Mouse (Mus musculus) embryonic facial prominence, embryonic 15.5 days (tissue): ENCODE data around the gene Plekho1. TPM values are rescaled to one million over a fixed set of nuclear protein-coding genes. Genes with fewer than 3 reads are reported as not detected.
A peak's percentile ranks its signal among the peaks of the same experiment; 100 is the strongest.
"Not testable (repeated sequence)": the region's sequence is repeated elsewhere in the genome, so short reads cannot be mapped to it uniquely, and the experiment has no call there.

Source experiments
- ATAC-seq: fragments of 200-750 bp; cut with Nextera tagmentation; 2 replicates; pipeline ENCODE4 v1.8.0; 2017; ENCODE audit warnings: low read depth, moderate TSS enrichment; ENCODE audit not compliant: insufficient number of reproducible peaks, low FRiP score, low TSS enrichment
- H3K27ac ChIP-seq: fragments of 300-500 bp; sonication (generic); replicated peaks from 2 replicates; pipeline ENCODE4 v1.5.1; 2015; ENCODE audit warnings: mild to moderate bottlenecking, inconsistent platforms
- H3K27me3 ChIP-seq: fragments of 300-500 bp; sonication (generic); 2 replicates; pipeline ENCODE4 v1.6.1; 2015; ENCODE audit warnings: inconsistent platforms
- H3K36me3 ChIP-seq: fragments of 300-500 bp; sonication (generic); 2 replicates; pipeline ENCODE4 v1.6.1; 2015; ENCODE audit warnings: mild to moderate bottlenecking, inconsistent platforms
- H3K4me1 ChIP-seq: fragments of 300-500 bp; sonication (generic); 2 replicates; pipeline ENCODE4 v1.6.1; 2015; ENCODE audit warnings: inconsistent platforms
- H3K4me2 ChIP-seq: fragments of 300-500 bp; sonication (generic); replicated peaks from 2 replicates; pipeline ENCODE4 v1.6.1; 2015; ENCODE audit warnings: mild to moderate bottlenecking, inconsistent platforms
- H3K4me3 ChIP-seq: fragments of 300-500 bp; sonication (generic); replicated peaks from 2 replicates; pipeline ENCODE4 v1.5.1; 2015; ENCODE audit warnings: mild to moderate bottlenecking, inconsistent platforms
- H3K9ac ChIP-seq: fragments of 300-500 bp; sonication (generic); 2 replicates; pipeline ENCODE4 v1.6.1; 2015; ENCODE audit warnings: inconsistent platforms
- H3K9me3 ChIP-seq: fragments of 300-500 bp; sonication (generic); replicated peaks from 2 replicates; pipeline ENCODE4 v1.6.1; 2016; ENCODE audit warnings: inconsistent platforms
- WGBS: fragments of 180-500 bp; shearing (Covaris S2); methylation state at CpG from one replicate; pipeline ENCODE4 v1.1.7; 2015; 5-methylcytosine and 5-hydroxymethylcytosine counted together
- polyA plus RNA-seq: library from polyadenylated mRNA; unstranded; fragments of >200 nt; fragmentation: Nextera tagmentation; extraction: Ambion mirVana; gene quantifications from 2 replicates; pipeline ENCODE4 v1.2.1, GENCODE M21; 2015

Gene Plekho1
- polyA plus RNA-seq, 1 experiment from 2014 or later, result 36.7 TPM

- H3K4me1 ChIP-seq, result peaks cover 1% of the 10 kb centered on the region
- no peak overlapping the region for H3K9ac ChIP-seq
- H3K4me2 ChIP-seq, result no peak overlapping the region
- ATAC-seq, result no peak; the same call in 1 of the 2 replicates
- H3K4me3 ChIP-seq, result no peak overlapping the region
- no peaks in the 10 kb centered on the region for H3K36me3 ChIP-seq
- 56% methylated on average over 9 of the region's 9 CpGs for WGBS
- peaks cover 4% of the 10 kb centered on the region; the same call in 1 of the 2 replicates for H3K27me3 ChIP-seq
- peak overlapping the region; percentile 52; the same call in 1 of the 2 replicates for H3K27ac ChIP-seq
- H3K9me3 ChIP-seq, result no peaks in the 10 kb centered on the region
These were observed 17.5 kb downstream of the Plekho1 start for GRCm38 (mm10) chr3:95978265-95978664.

GRCm38 (mm10) chr3:95977587-95977986 is 18.2 kb downstream of the Plekho1 start:
- H3K4me2 ChIP-seq, H3K9me3 ChIP-seq, H3K4me3 ChIP-seq, H3K36me3 ChIP-seq, H3K27ac ChIP-seq, H3K4me1 ChIP-seq, ATAC-seq, H3K9ac ChIP-seq, H3K27me3 ChIP-seq: not testable (repeated sequence)
- WGBS, result 90% methylated on average over 7 of the region's 7 CpGs

- H3K4me3 ChIP-seq, result no peak overlapping the region
- ATAC-seq, result no peak
- WGBS, result 63% methylated on average over 3 of the region's 3 CpGs
- H3K9ac ChIP-seq, result no peak overlapping the region
- peaks cover 4% of the 10 kb centered on the region; the same call in 1 of the 2 replicates for H3K27me3 ChIP-seq
- no peak overlapping the region for H3K27ac ChIP-seq
- H3K9me3 ChIP-seq, result no peaks in the 10 kb centered on the region
- H3K4me1 ChIP-seq, result peaks cover 9% of the 10 kb centered on the region
- no peaks in the 10 kb centered on the region for H3K36me3 ChIP-seq
- H3K4me2 ChIP-seq, result no peak overlapping the region
These were observed 18.7 kb downstream of the Plekho1 start for GRCm38 (mm10) chr3:95977079-95977478.

GRCm38 (mm10) chr3:95972873-95973634 is 22.7 kb downstream of the Plekho1 start:
- Histone ChIP-seq H3K27ac (peak overlapping the region; percentile 67; the same call in 1 of the 2 replicates), H3K36me3 (no peaks in the 10 kb centered on the region), H3K4me2 (peak overlapping the region; percentile 72), H3K9me3 (no peaks in the 10 kb centered on the region), H3K4me3 (peak overlapping the region; percentile 38), H3K27me3 (peaks cover 4% of the 10 kb centered on the region; the same call in 1 of the 2 replicates), H3K4me1 (peaks cover 9% of the 10 kb centered on the region), H3K9ac (peak overlapping the region; percentile 28)
- 3% methylated on average over 34 of the region's 34 CpGs for WGBS
- ATAC-seq, result peak; percentile 69

GRCm38 (mm10) chr3:95972251-95972872 is 23.4 kb downstream of the Plekho1 start:
- peaks cover 4% of the 10 kb centered on the region; the same call in 1 of the 2 replicates for H3K27me3 ChIP-seq
- no peak for ATAC-seq
- no peaks in the 10 kb centered on the region for H3K36me3 ChIP-seq
- peak overlapping the region; percentile 72 for H3K4me2 ChIP-seq
- peak overlapping the region; percentile 28 for H3K9ac ChIP-seq
- H3K4me1 ChIP-seq, result peaks cover 9% of the 10 kb centered on the region
- peak overlapping the region; percentile 38 for H3K4me3 ChIP-seq
- no peaks in the 10 kb centered on the region for H3K9me3 ChIP-seq
- H3K27ac ChIP-seq, result peak overlapping the region; percentile 67; the same call in 1 of the 2 replicates
- WGBS, result 55% methylated on average over 12 of the region's 12 CpGs

GRCm38 (mm10) chr3:95970661-95971060 is 25.1 kb downstream of the Plekho1 start:
- H3K27ac ChIP-seq, H3K4me1 ChIP-seq, H3K4me3 ChIP-seq, H3K4me2 ChIP-seq, H3K36me3 ChIP-seq, H3K9me3 ChIP-seq, H3K27me3 ChIP-seq, ATAC-seq, H3K9ac ChIP-seq: not testable (repeated sequence)
- WGBS, result 60% methylated on average over 7 of the region's 7 CpGs

- Histone ChIP-seq H3K4me2 (no peak overlapping the region), H3K9ac (no peak overlapping the region), H3K36me3 (no peaks in the 10 kb centered on the region), H3K27ac (no peak overlapping the region), H3K4me3 (no peak overlapping the region), H3K27me3 (peaks cover 4% of the 10 kb centered on the region; the same call in 1 of the 2 replicates), H3K4me1 (peaks cover 9% of the 10 kb centered on the region), H3K9me3 (no peaks in the 10 kb centered on the region)
- no peak for ATAC-seq
- WGBS, result 77% methylated on average over 1 of the region's 1 CpGs
These were observed 26.5 kb downstream of the Plekho1 start for GRCm38 (mm10) chr3:95969277-95969676.

- Histone ChIP-seq H3K36me3 (no peaks in the 10 kb centered on the region), H3K4me2 (peak overlapping the region; percentile 39), H3K4me1 (no peaks in the 10 kb centered on the region), H3K4me3 (peak overlapping the region; percentile 13; the same call in 1 of the 2 replicates), H3K27ac (no peak overlapping the region), H3K27me3 (no peaks in the 10 kb centered on the region), H3K9me3 (no peaks in the 10 kb centered on the region), H3K9ac (no peak overlapping the region)
- 11% methylated on average over 7 of the region's 7 CpGs for WGBS
- no peak; the same call in 1 of the 2 replicates for ATAC-seq
These were observed 30.0 kb downstream of the Plekho1 start for GRCm38 (mm10) chr3:95965518-95966451.

GRCm38 (mm10) chr3:95963681-95964080 is 32.1 kb downstream of the Plekho1 start:
- 38% methylated on average over 4 of the region's 4 CpGs for WGBS

GRCm38 (mm10) chr3:95963230-95963629 is 32.6 kb downstream of the Plekho1 start:
- H3K4me1 ChIP-seq, result no peaks in the 10 kb centered on the region
- H3K4me2 ChIP-seq, result no peak overlapping the region
- WGBS, result 25% methylated on average over 2 of the region's 2 CpGs
- H3K9ac ChIP-seq, result no peak overlapping the region
- no peak for ATAC-seq
- H3K9me3 ChIP-seq, result no peaks in the 10 kb centered on the region
- no peak overlapping the region for H3K27ac ChIP-seq
- no peaks in the 10 kb centered on the region for H3K27me3 ChIP-seq
- H3K4me3 ChIP-seq, result no peak overlapping the region
- no peaks in the 10 kb centered on the region for H3K36me3 ChIP-seq

More at GRCm38 (mm10) chr3:95963681-95964080, 32.1 kb downstream of the Plekho1 start:
- H3K4me2 ChIP-seq, result no peak overlapping the region
- H3K4me3 ChIP-seq, result no peak overlapping the region
- H3K27ac ChIP-seq, result no peak overlapping the region
- H3K9ac ChIP-seq, result no peak overlapping the region
- no peaks in the 10 kb centered on the region for H3K36me3 ChIP-seq
- no peaks in the 10 kb centered on the region for H3K9me3 ChIP-seq
- no peaks in the 10 kb centered on the region for H3K27me3 ChIP-seq
- H3K4me1 ChIP-seq, result no peaks in the 10 kb centered on the region
- no peak for ATAC-seq

- not testable (repeated sequence) for H3K4me2 ChIP-seq, H3K36me3 ChIP-seq, H3K4me3 ChIP-seq, H3K9ac ChIP-seq, H3K9me3 ChIP-seq, H3K27me3 ChIP-seq, H3K27ac ChIP-seq, H3K4me1 ChIP-seq, ATAC-seq
- WGBS, result 70% methylated on average over 8 of the region's 8 CpGs
These were observed 33.6 kb downstream of the Plekho1 start for GRCm38 (mm10) chr3:95962182-95962581.
